Mouse (Mus musculus) urinary bladder, postnatal 0 days (tissue): ENCODE data around the gene Wasf2. TPM values are rescaled to one million over a fixed set of nuclear protein-coding genes. Genes with fewer than 3 reads are reported as not detected.

ENCODE experiments used
- microRNA-seq: library from miRNA; unstranded; fragments of <30 nt; microRNA quantifications from one replicate; pipeline ENCODE4, GENCODE M21; 2016
- polyA plus RNA-seq: library from polyadenylated mRNA; unstranded; fragments of >200 nt; fragmentation: Nextera tagmentation; extraction: Ambion mirVana; gene quantifications from 2 replicates; pipeline ENCODE4 v1.2.1, GENCODE M21; 2015

The Wasf2 gene
- 77.2 and 82.2 TPM in 2 replicates for polyA plus RNA-seq

DNA sequence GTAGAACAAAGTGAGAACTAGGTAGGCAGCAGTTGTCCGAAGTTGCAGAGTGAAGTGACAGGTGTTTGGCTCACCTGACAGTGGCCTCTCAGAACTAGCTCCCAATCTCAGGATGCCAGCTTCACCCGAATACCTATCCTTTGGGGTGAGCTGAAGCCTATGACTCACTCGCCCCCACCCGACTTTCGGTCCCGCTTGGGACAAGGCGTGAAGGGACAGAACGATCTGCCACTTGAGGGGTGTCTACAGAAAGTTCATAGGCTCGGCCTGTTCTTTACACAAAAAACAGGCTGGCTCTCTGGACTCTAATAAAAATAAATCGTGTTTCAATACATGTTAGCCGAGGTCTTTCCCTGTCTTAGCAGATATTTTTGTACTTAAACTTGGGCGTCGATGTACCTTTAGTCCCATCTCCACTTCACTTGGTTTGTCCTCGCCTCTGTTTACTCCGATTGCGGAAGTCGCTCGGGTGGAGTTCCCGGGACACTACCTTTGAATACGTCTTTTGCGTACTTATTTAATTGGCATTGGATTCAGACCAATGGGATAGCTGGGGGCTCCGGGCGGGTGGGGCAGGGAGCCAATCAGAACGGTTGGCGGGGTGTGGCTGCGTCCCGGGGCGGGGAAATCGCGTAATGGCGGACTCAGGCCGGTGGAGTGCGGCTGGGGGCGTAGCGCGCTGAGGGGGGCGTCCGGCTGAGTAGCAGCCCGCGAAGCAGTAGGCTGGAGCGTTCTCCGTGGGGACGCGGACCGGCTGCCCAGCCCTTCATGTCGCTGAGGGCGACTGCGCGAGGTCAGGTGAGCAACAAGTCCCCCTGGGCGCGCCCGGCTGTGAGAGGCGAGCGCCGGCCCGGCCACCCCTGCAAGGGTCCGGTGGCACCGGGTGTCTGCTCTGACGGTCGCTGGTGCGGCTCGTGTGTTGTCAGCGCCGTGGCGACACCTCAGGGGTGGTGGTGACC is at the start of gene Wasf2:
Gene Wasf2 (plus strand): TSS at position 575 of the 959 bp plus-strand sequence.

DNA sequence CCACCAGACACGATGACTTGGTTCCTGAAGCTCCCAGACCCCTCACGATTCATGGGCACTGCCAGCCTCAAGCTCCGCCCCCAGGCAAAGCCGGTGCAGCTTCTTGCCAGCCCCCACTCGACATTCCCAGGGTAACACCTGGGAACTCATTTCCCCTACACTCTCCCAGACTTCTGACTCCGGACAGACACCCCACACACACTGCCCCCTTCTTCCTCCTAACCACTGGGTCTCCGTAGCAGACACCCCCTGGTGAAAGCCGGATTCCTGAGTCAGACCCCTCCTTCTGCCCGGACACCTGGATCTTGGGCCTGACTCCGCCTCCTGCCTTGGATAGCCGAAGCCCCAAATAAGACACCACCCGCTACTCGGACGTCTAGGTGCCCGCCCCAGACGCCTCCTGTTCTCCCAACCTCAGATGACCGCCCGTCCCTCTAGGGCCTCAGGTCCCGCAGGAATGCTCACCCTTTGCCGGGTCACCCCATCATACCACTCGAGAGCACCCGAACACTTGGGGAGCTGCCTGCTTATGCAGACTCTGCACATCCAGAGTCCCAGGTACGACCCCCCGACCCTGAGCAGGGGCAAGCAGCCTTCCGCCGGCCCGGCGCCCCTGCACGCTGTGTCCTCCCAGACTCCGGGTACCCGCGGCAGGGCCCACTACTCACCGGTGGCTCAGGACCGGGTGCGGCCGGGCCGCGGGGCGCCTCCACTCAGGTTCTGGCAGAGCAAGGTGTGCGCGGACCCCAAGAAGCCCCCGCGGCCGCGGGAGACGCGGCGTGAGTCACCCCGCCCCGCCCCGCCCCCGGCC is 81.7 kb downstream of the Wasf2 start, which contains the start of the genes Cd164l2 and Gpr3:
Gene Cd164l2 (plus strand): TSS at position 381 of the 811 bp plus-strand sequence.
Gene Gpr3 (minus strand): TSS at position 786 of the 811 bp plus-strand sequence.

DNA sequence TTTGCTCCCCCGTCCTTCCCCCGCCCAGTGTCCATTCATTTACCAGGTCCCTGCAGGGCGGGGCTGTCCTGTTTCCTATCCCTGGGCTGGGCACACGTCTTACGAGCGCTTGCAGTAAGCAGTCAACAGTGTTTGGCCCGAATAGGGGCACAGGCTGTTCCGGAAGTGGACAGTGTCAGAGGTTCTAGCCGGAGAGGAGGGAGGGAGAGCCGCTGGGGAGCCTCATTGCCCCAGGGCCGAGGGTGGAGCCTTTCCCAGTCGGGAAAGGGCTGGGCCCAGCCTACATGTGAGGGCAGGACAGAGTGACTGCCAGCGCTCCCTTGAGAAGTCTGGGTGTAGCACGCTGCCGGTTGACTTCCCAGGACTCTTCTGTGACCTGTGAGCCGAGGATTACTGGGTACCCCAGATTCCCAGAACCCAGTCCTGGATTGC is 110.2 kb downstream of the Wasf2 start, which contains the start of gene Map3k6:
Gene Map3k6 (plus strand): TSS at position 329 of the 432 bp plus-strand sequence.

Small RNA genes lying within 50 kb of the gene (microRNA-seq; reads per million reads assigned to microRNA genes)
- gene Mir7017, result 1.9 reads per million

Other genes starting within 250 kb of the Wasf2 start
- 51.4 and 62.4 TPM in 2 replicates for gene Stx12, start 246.0 kb upstream of the Wasf2 start, polyA plus RNA-seq
- gene Fam76a, start 207.9 kb upstream of the Wasf2 start, polyA plus RNA-seq, result 40.3 and 46.5 TPM in 2 replicates
- gene Fgr, start 156.4 kb upstream of the Wasf2 start, polyA plus RNA-seq, result 0.55 and 2.5 TPM in 2 replicates
- 3.7 and 3.8 TPM in 2 replicates for gene Ahdc1, start 119.2 kb upstream of the Wasf2 start, polyA plus RNA-seq
- gene Cd164l2, start 81.6 kb downstream of the Wasf2 start, polyA plus RNA-seq, result 0.72 and 0.94 TPM in 2 replicates
- gene Gpr3, start 82.0 kb downstream of the Wasf2 start, polyA plus RNA-seq, result 0.30 and 0.36 TPM in 2 replicates
- gene Map3k6, start 110.3 kb downstream of the Wasf2 start, polyA plus RNA-seq, result 11.5 and 13.7 TPM in 2 replicates
- gene Sytl1, start 132.6 kb downstream of the Wasf2 start, polyA plus RNA-seq, result 27.1 and 28.4 TPM in 2 replicates
- gene Tmem222, start 147.3 kb downstream of the Wasf2 start, polyA plus RNA-seq, result 62.5 and 67.5 TPM in 2 replicates
- gene Wdtc1, start 223.0 kb downstream of the Wasf2 start, polyA plus RNA-seq, result 10.6 and 11.6 TPM in 2 replicates
- gene Slc9a1, start 239.2 kb downstream of the Wasf2 start, polyA plus RNA-seq, result 5.8 and 6.5 TPM in 2 replicates